Mouse (Mus musculus) lung, postnatal 0 days (tissue): ENCODE data around the gene Lasp1.

Experiments
- CTCF ChIP-seq: IDR thresholded peaks from 2 replicates; pipeline ENCODE4 v1.5.1; 2016; ENCODE audit warnings: antibody characterized with exemption, mild to moderate bottlenecking
- EP300 ChIP-seq: IDR thresholded peaks from 2 replicates; pipeline ENCODE4 v1.6.1; 2016; ENCODE audit warnings: antibody characterized with exemption, mild to moderate bottlenecking, control low read depth

DNA sequence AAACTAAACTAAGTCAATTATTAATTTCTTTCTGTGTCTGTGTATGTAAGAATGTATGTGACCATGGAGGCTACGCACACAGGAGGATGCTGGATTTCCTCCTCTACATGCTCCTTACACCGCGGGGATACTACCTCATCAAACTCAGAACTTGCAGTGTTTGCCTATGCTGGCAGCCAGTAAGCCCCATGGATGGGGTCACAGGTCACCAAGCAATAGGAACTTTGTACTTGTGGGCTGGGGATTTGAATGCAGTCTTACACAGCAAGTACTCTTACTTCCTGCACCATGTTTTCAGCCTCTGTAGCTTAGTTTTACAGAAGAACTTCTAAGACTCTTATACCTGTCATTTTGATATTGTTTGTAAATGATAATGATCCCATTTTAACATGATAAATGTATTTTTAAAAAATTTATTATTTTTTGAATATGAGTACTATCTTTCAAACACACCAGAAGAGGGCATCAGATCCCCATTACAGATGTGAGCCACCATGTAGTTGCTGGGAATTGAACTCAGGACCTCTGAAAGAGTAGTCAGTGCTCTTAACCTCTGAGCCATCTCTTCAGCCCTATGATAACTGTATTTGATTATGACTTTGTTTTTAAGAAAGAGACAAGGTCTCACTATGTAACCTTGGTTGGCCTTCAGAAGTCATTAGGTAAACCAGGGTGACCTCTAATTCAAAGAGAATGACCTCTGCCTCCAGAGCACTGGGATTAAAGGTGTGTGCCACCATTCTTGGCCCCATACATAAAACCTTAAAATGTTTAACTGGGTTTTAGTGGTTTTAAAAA, 67.5 kb downstream of the Lasp1 start:
- no peak for TF ChIP-seq CTCF
- TF ChIP-seq EP300 = no peak
